ENCODE assay signal across 32 mouse cellular contexts in the genomic region with DNA sequence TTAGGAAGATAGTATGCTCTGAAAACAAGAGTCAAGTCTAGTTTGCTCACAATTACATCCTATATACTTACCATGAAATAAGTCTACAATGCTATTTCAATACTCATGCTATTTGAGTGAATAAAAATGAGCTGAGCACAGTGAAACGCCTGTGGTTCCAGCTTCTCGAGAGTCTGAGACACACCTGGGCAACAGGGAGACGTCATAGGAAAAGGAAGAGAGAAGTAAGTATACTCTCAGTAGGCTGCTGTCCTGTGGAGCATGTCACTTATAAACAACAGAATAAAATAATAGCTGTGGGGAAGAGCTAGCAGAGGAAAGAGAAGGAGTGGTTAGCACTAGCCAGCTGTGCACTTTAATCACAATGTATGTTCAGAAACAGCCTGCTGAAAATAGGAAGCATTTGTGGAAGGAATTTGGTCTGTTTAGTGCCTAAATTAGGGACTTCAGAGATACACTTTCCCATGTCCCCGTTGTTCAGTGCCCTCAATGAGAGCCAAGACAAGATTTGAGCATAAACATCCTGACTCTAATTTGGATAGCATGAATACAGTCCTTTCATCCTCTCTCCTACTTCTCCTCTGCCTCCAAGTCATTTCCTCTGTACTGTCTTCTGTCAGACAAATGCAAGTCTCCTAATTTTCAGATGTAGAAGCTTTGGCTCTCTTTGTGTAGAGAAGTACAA. TPM values are rescaled to one million over a fixed set of nuclear protein-coding genes. Genes with fewer than 3 reads are reported as not detected.
DNase-seq lines count a peak whose midpoint lies in the region; ATAC-seq lines count a peak whose summit lies in the region.
"Had no signal": no experiment of that assay in that cellular context is flagged by ENCODE, and none has a peak within 500 bp of the region (broad histone marks: within the 10 kb centered on the region; RNA-seq: fewer than 3 reads in every experiment).

No protein-coding gene starts in this region.

- no peak overlapping the region for H3K4me3 ChIP-seq in heart, embryonic 16.5 days (ENCODE audit: low read length)
- H3K4me3 ChIP-seq in intestine, embryonic 15.5 days (replicated peaks), result no peak overlapping the region
- H3K4me3 ChIP-seq in stomach, embryonic 16.5 days (replicated peaks; ENCODE audit: low read length), result no peak overlapping the region
- H3K4me3 ChIP-seq: limb, embryonic 10.5 days; megakaryocyte, embryonic 14.5 days; midbrain, embryonic 15.5 days; neural tube, embryonic 12.5 days had no signal

- no peaks in the 10 kb centered on the region for H3K36me3 ChIP-seq in heart, embryonic 16.5 days (ENCODE audit: control insufficient read depth, insufficient read depth)
- no peaks in the 10 kb centered on the region for H3K36me3 ChIP-seq in intestine, embryonic 15.5 days
- H3K36me3 ChIP-seq in stomach, embryonic 16.5 days (ENCODE audit: control insufficient read depth, insufficient read depth, low read length), result no peaks in the 10 kb centered on the region
- H3K36me3 ChIP-seq: G1E; limb, embryonic 10.5 days; midbrain, embryonic 15.5 days; neural tube, embryonic 12.5 days had no signal

- intact Hi-C loops in heart, postnatal 36 days (cut with DNase I), result loop anchor here (10.0 kb wide), 1 partner anchor 150 kb away; no protein-coding TSS in a partner anchor

- peaks cover 19% of the 10 kb centered on the region for H3K4me1 ChIP-seq in heart, embryonic 16.5 days (ENCODE audit: control insufficient read depth, insufficient read depth, low read length)
- peaks cover 9% of the 10 kb centered on the region for H3K4me1 ChIP-seq in intestine, embryonic 15.5 days (replicated peaks)
- peaks cover 20% of the 10 kb centered on the region for H3K4me1 ChIP-seq in stomach, embryonic 16.5 days (ENCODE audit: control insufficient read depth, insufficient read depth, low read length)
- H3K4me1 ChIP-seq: neural tube, embryonic 12.5 days had no signal

- DNase-seq in heart, postnatal 36 days, result no peak
- peak; percentile 28 for DNase-seq in lung, postnatal 10 days
- no peak for DNase-seq in lung, postnatal 14 days
- DNase-seq in adipocyte (ENCODE audit: low spot score), result no peak
- DNase-seq: adrenal gland, adult 8-10 months; cerebellum, adult 2 months; forebrain, postnatal 0 days; gastrocnemius, postnatal 14 days; heart, adult 18-20 months; heart, postnatal 4 days; kidney, adult 2 months; liver; retina, postnatal 1 day; right cerebral cortex, postnatal 25 days; spleen, adult 18-20 months; thymus, adult 18-20 months; thymus, postnatal 4 days had no signal

- no peak overlapping the region for H3K4me2 ChIP-seq in heart, embryonic 16.5 days (ENCODE audit: low read depth, low read length)
- no peak overlapping the region for H3K4me2 ChIP-seq in intestine, embryonic 15.5 days (replicated peaks)
- H3K4me2 ChIP-seq in stomach, embryonic 16.5 days (ENCODE audit: low read depth, low read length), result no peak overlapping the region
- H3K4me2 ChIP-seq: midbrain, embryonic 15.5 days; neural tube, embryonic 12.5 days had no signal

- 61% methylated on average over 4 of the region's 4 CpGs for WGBS in heart, embryonic 16.5 days
- WGBS in intestine, embryonic 15.5 days, result 48% methylated on average over 4 of the region's 4 CpGs
- WGBS in stomach, embryonic 16.5 days, result 46% methylated on average over 4 of the region's 4 CpGs

- H3K27me3 ChIP-seq in heart, embryonic 16.5 days (ENCODE audit: control insufficient read depth, insufficient read depth, low read length), result no peaks in the 10 kb centered on the region
- H3K27me3 ChIP-seq in intestine, embryonic 15.5 days (replicated peaks), result no peaks in the 10 kb centered on the region
- no peaks in the 10 kb centered on the region for H3K27me3 ChIP-seq in stomach, embryonic 16.5 days (ENCODE audit: control insufficient read depth, insufficient read depth, low read length)
- H3K27me3 ChIP-seq: midbrain, embryonic 15.5 days; neural tube, embryonic 12.5 days had no signal

- no peaks in the 10 kb centered on the region for H3K9me3 ChIP-seq in heart, embryonic 16.5 days (replicated peaks; ENCODE audit: control insufficient read depth, low read length)
- no peaks in the 10 kb centered on the region for H3K9me3 ChIP-seq in intestine, embryonic 15.5 days
- no peaks in the 10 kb centered on the region for H3K9me3 ChIP-seq in stomach, embryonic 16.5 days (replicated peaks; ENCODE audit: control insufficient read depth, low read length)
- H3K9me3 ChIP-seq: G1E; limb, embryonic 10.5 days; midbrain, embryonic 15.5 days; neural tube, embryonic 12.5 days had no signal

- H3K27ac ChIP-seq in heart, embryonic 16.5 days (ENCODE audit: low read length), result 0 out of 2 replicates have a peak overlapping the region, but pooled peaks have one; percentile 16
- 0 out of 2 replicates have a peak overlapping the region, but pooled peaks have one; percentile 44 for H3K27ac ChIP-seq in intestine, embryonic 15.5 days
- peak overlapping the region; percentile 60 for H3K27ac ChIP-seq in stomach, embryonic 16.5 days (ENCODE audit: low read length)
- H3K27ac ChIP-seq: kidney, postnatal 0 days; limb, embryonic 10.5 days; midbrain, embryonic 15.5 days; neural tube, embryonic 12.5 days had no signal

- no peak overlapping the region for H3K9ac ChIP-seq in heart, embryonic 16.5 days (ENCODE audit: low read length)
- no peak overlapping the region for H3K9ac ChIP-seq in intestine, embryonic 15.5 days
- H3K9ac ChIP-seq in stomach, embryonic 16.5 days (ENCODE audit: low read length), result no peak overlapping the region
- H3K9ac ChIP-seq: forebrain, postnatal 0 days; midbrain, embryonic 15.5 days; neural tube, embryonic 12.5 days had no signal

- ATAC-seq in heart, embryonic 16.5 days (replicated peaks; ENCODE audit: extremely low read depth, insufficient read depth, low FRiP score), result no peak
- no peak for ATAC-seq in intestine, embryonic 15.5 days
- no peak for ATAC-seq in stomach, embryonic 16.5 days (ENCODE audit: insufficient read depth, low FRiP score)
- no peak for ATAC-seq in inflammation-experienced regulatory T-cells, adult 6 months
- ATAC-seq: forebrain, postnatal 0 days; hindbrain, embryonic 16.5 days; midbrain, embryonic 15.5 days had no signal

RNA-seq across cellular contexts. Expression of gene St5, which starts 28.3 kb away (rescaled TPM):
- polyA plus RNA-seq in heart, embryonic 16.5 days (2015; fragmentation: Nextera tagmentation; extraction: Ambion mirVana), result 41.4 and 43.2 TPM in 2 replicates
- 10 to 100 TPM; 23.4 to 31.9 TPM for total RNA-seq in heart, postnatal 36 days (2021)
- 61.3 and 64.4 TPM in 2 replicates for polyA plus RNA-seq in intestine, embryonic 15.5 days (2015; fragmentation: Nextera tagmentation; extraction: Ambion mirVana)
- polyA plus RNA-seq in stomach, embryonic 16.5 days (2015; fragmentation: Nextera tagmentation; extraction: Ambion mirVana), result 64.0 and 68.3 TPM in 2 replicates
- polyA plus RNA-seq in inflammation-experienced regulatory T-cells, adult 6 months (2017; shearing (Covaris generic)), result under 1 TPM; 0.36 to 0.90 (median 0.47) TPM

RNA-seq across cellular contexts. Expression of gene Akip1, which starts 28.4 kb away (rescaled TPM):
- 32.7 and 36.0 TPM in 2 replicates for polyA plus RNA-seq in heart, embryonic 16.5 days (2015; fragmentation: Nextera tagmentation; extraction: Ambion mirVana)
- total RNA-seq in heart, postnatal 36 days (2021), result 10 to 100 TPM; 11.4 to 16.0 TPM
- polyA plus RNA-seq in intestine, embryonic 15.5 days (2015; fragmentation: Nextera tagmentation; extraction: Ambion mirVana), result 38.1 and 38.6 TPM in 2 replicates
- 42.5 and 42.7 TPM in 2 replicates for polyA plus RNA-seq in stomach, embryonic 16.5 days (2015; fragmentation: Nextera tagmentation; extraction: Ambion mirVana)
- polyA plus RNA-seq in inflammation-experienced regulatory T-cells, adult 6 months (2017; shearing (Covaris generic)), result 10 to 100 TPM; 27.1 to 43.4 (median 31.9) TPM

RNA-seq across cellular contexts. Expression of gene BC051019, which starts 48.6 kb away (rescaled TPM):
- 1.00 and 1.5 TPM in 2 replicates for polyA plus RNA-seq in heart, embryonic 16.5 days (2015; fragmentation: Nextera tagmentation; extraction: Ambion mirVana)
- total RNA-seq in heart, postnatal 36 days (2021), result not detected
- 0.14 and 0.16 TPM in 2 replicates for polyA plus RNA-seq in intestine, embryonic 15.5 days (2015; fragmentation: Nextera tagmentation; extraction: Ambion mirVana)
- polyA plus RNA-seq in stomach, embryonic 16.5 days (2015; fragmentation: Nextera tagmentation; extraction: Ambion mirVana), result 0.23 and 0.45 TPM in 2 replicates
- under 1 TPM in 1 of 3 experiments, not detected in 2; 0.27 TPM for polyA plus RNA-seq in inflammation-experienced regulatory T-cells, adult 6 months (2017; shearing (Covaris generic))
- total RNA-seq: G1E; gastrocnemius, postnatal 14 days; heart, postnatal 4 days had no signal
- polyA plus RNA-seq: forebrain, embryonic 11.5 days; G1E; heart, embryonic 14.5 days; kidney, postnatal 0 days; limb, embryonic 10.5 days; neural tube, embryonic 12.5 days had no signal

RNA-seq across cellular contexts. Expression of gene Ascl3, which starts 56.4 kb away (rescaled TPM):
- polyA plus RNA-seq in heart, embryonic 16.5 days (2015; fragmentation: Nextera tagmentation; extraction: Ambion mirVana), result 0.22 TPM in 1 of 2 replicates, not detected in the other
- total RNA-seq in heart, postnatal 36 days (2021), result not detected
- polyA plus RNA-seq in intestine, embryonic 15.5 days (2015; fragmentation: Nextera tagmentation; extraction: Ambion mirVana), result not detected in 2 replicates
- polyA plus RNA-seq in stomach, embryonic 16.5 days (2015; fragmentation: Nextera tagmentation; extraction: Ambion mirVana), result 0.21 TPM in 1 of 2 replicates, not detected in the other
- polyA plus RNA-seq in inflammation-experienced regulatory T-cells, adult 6 months (2017; shearing (Covaris generic)), result under 1 TPM in 1 of 3 experiments, not detected in 2; 0.83 TPM
- total RNA-seq: forebrain, postnatal 0 days; G1E; gastrocnemius, postnatal 14 days; heart, adult 18-20 months; heart, postnatal 4 days; layer of hippocampus, postnatal 14 days had no signal
- polyA plus RNA-seq: forebrain, postnatal 0 days; G1E; heart, embryonic 14.5 days; liver, embryonic 16.5 days; neural tube, embryonic 12.5 days had no signal

Comparison
In these comparisons a context has a peak if more than half of its experiments do, and no peak if none do; other contexts are left out.
1. RNA of gene St5, which starts 28.3 kb away (polyA plus RNA-seq): 61.3 to 64.4 TPM in intestine, embryonic 15.5 days, 64.0 to 68.3 TPM in stomach, embryonic 16.5 days and 41.4 to 43.2 TPM in heart, embryonic 16.5 days; 0.36 to 0.90 TPM in inflammation-experienced regulatory T-cells, adult 6 months; every median in the first group is over 10 times any median in the second.
2. Peak in every context shown above with its lines, with median percentiles within 50 percentile points of each other: H3K27ac ChIP-seq.